In genomic region chr6:135085703-135086102, GRCm38 (mm10) we compare ENCODE assay signal across 38 mouse cellular contexts. TPM values are rescaled to one million over a fixed set of nuclear protein-coding genes. Genes with fewer than 3 reads are reported as not detected.
"Had no signal": no experiment of that assay in that cellular context is flagged by ENCODE, and none has a peak within 500 bp of the region (broad histone marks: within the 10 kb centered on the region; RNA-seq: fewer than 3 reads in every experiment).

No protein-coding gene starts in this region.

- H3K27ac ChIP-seq: gastrocnemius, adult 2 months; heart, embryonic 10.5 days; hindbrain, embryonic 10.5 days; hindbrain, embryonic 12.5 days; hindbrain, embryonic 14.5 days; kidney, embryonic 15.5 days; kidney, postnatal 0 days; limb, embryonic 10.5 days; limb, embryonic 12.5 days; liver, embryonic 13.5 days; liver, embryonic 15.5 days had no signal

- H3K4me2 ChIP-seq: heart, embryonic 12.5 days; hindbrain, embryonic 12.5 days; hindbrain, embryonic 14.5 days; kidney, embryonic 15.5 days; limb, embryonic 12.5 days; liver, embryonic 11.5 days; liver, embryonic 13.5 days; liver, embryonic 15.5 days had no signal

- H3K9ac ChIP-seq: heart, embryonic 12.5 days; hindbrain, embryonic 12.5 days; hindbrain, embryonic 14.5 days; kidney, embryonic 15.5 days; limb, embryonic 12.5 days; liver, embryonic 13.5 days; liver, embryonic 15.5 days had no signal

- H3K4me3 ChIP-seq: gastrocnemius, adult 2 months; heart, embryonic 10.5 days; heart, embryonic 12.5 days; hindbrain, embryonic 10.5 days; hindbrain, embryonic 12.5 days; kidney, embryonic 15.5 days; limb, embryonic 10.5 days; limb, embryonic 12.5 days; liver, embryonic 13.5 days; liver, embryonic 15.5 days had no signal

- H3K9me3 ChIP-seq: heart, embryonic 10.5 days; heart, embryonic 12.5 days; hindbrain, embryonic 10.5 days; hindbrain, embryonic 12.5 days; kidney, embryonic 15.5 days; limb, embryonic 10.5 days; limb, embryonic 12.5 days; liver, embryonic 13.5 days; liver, embryonic 15.5 days had no signal

- ATAC-seq: hindbrain, embryonic 16.5 days had no signal

- H3K4me1 ChIP-seq: heart, embryonic 12.5 days; liver, embryonic 13.5 days; liver, embryonic 15.5 days had no signal

- H3K27me3 ChIP-seq: hindbrain, embryonic 12.5 days; kidney, embryonic 15.5 days; limb, embryonic 12.5 days; liver, embryonic 13.5 days; liver, embryonic 15.5 days had no signal

- H3K36me3 ChIP-seq: heart, embryonic 12.5 days; hindbrain, embryonic 10.5 days; hindbrain, embryonic 12.5 days; limb, embryonic 10.5 days; limb, embryonic 12.5 days; liver, embryonic 13.5 days; liver, embryonic 15.5 days had no signal

- DNase-seq: gastrocnemius, adult 2 months; gastrocnemius, postnatal 10 days; gastrocnemius, postnatal 25 days; heart, adult 18-20 months; heart, postnatal 10 days; heart, postnatal 4 days; kidney, adult 11 months; kidney, adult 2 months; kidney, adult 9 months; kidney, postnatal 14 days; kidney, postnatal 36 days; layer of hippocampus, adult 9-11 months; layer of hippocampus, postnatal 36 days; liver; liver, embryonic 13.5 days had no signal

RNA-seq across cellular contexts. Expression of gene Gprc5a, which starts 20.3 kb away (rescaled TPM):
- total RNA-seq: granulocyte monocyte progenitor cell, adult 5-6 weeks had no signal

RNA-seq across cellular contexts. Expression of gene Gprc5d, which starts 32.4 kb away (rescaled TPM):
- total RNA-seq: gastrocnemius, adult 2 months; gastrocnemius, postnatal 10 days; gastrocnemius, postnatal 25 days; gastrocnemius, postnatal 4 days; granulocyte monocyte progenitor cell, adult 5-6 weeks; heart, adult 18-20 months; heart, adult 8-10 months; heart, postnatal 25 days; layer of hippocampus, postnatal 14 days; layer of hippocampus, postnatal 36 days; left cerebral cortex, adult 18-20 months; left cerebral cortex, postnatal 10 days; left cerebral cortex, postnatal 36 days had no signal
- polyA plus RNA-seq: heart, embryonic 10.5 days; heart, embryonic 12.5 days; heart, embryonic 14.5 days; heart, embryonic 16.5 days; hindbrain, embryonic 10.5 days; hindbrain, embryonic 12.5 days; hindbrain, embryonic 14.5 days; hindbrain, embryonic 16.5 days; intestine, embryonic 14.5 days; kidney, embryonic 15.5 days; limb, embryonic 10.5 days; limb, embryonic 12.5 days had no signal
